Mouse (Mus musculus) naive thymus-derived CD4-positive, alpha-beta T cell, adult 2 months (primary cell): ENCODE results near the gene E2f3.

Source experiments
- DNase-seq: peaks from one replicate; pipeline ENCODE4 v3.0.0-alpha.2; 2011; ENCODE audit warnings: low read depth

E2f3 gene

DNA sequence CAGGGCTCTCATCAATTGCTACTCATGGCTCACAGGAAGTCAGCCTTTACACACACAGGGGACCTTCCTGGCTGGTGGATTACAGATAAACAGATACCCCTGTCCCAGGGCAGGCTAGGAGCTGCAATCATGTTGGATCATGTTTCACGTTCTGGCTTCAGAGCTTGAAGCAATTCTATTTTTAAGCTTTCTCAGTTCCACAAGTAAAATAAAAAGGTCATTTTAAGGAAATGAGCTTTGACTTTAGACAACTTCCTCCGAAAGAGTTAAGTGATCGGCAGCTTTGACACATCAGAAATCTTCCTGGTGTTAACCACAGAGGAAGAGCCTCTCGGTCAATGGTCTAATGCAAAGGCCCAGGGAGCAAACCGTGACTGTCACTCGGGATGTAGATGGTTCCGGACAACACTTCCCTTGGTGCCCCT is 6.7 kb downstream of the E2f3 start:
- DNase-seq, result peak; percentile 33

- DNase-seq, result no peak
These were observed 8.5 kb downstream of the E2f3 start for GRCm38 (mm10) chr13:29977358-29977757.

DNA sequence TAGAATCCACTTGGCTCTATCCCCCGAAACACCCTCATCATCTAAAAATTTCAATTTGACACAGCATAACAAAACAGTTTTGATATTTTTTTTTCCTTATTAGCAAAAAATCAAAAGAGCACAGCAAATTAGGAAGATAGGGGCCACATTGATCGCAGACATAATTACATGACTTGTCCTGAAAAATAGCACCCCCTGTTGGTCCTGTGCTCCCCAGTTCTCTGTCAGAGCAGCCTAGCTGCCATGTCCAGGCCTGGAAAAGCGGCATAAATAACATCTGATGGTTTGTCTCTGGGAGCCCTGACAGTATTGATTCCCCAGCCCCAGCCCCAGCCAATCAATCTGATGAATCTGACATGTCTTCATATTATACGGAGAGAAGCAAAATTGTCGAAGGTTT is 11.8 kb downstream of the E2f3 start:
- peak; percentile 57 for DNase-seq

GRCm38 (mm10) chr13:29973610-29974009 is 12.3 kb downstream of the E2f3 start:
- DNase-seq, result no peak

DNA sequence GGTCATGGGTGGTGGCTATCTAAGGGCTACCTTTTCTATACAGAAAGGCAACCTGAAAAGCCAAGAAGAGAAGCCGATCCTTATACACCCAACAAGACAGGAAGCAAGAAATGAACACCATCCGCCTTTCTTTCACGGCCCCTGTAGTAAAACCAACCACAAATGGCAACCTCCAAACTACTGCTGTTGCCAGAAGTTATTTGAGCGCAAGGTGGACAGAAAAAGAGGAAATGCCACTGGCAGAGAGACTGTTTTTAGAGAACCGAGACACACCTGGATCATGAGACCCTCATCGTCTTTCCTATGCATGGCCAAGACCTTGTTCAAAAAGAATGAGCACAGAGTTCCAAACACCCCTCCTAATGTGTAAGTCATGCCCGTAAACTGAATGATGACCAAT is 15.5 kb downstream of the E2f3 start:
- no peak for DNase-seq

GRCm38 (mm10) chr13:29968636-29969035 is 17.2 kb downstream of the E2f3 start:
- no peak for DNase-seq

DNA sequence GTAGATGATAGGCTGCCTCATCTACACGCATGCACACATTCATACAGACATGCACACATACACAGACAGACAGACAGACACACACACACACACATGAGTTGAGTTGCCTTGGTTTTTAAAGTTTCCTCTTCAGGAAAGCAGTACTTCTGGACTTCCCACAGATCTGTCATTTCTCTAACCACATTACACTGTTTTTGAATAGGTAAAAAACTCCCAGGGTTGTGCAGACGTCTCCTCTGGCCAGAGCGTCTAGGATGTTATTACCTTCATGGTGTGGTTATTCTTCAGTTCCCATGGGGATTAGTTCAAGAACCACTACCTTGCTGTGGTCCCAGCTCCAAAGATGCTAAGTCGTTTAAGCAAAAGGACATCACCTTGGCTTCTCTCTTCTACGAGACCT is 18.5 kb downstream of the E2f3 start:
- DNase-seq, result no peak

DNA sequence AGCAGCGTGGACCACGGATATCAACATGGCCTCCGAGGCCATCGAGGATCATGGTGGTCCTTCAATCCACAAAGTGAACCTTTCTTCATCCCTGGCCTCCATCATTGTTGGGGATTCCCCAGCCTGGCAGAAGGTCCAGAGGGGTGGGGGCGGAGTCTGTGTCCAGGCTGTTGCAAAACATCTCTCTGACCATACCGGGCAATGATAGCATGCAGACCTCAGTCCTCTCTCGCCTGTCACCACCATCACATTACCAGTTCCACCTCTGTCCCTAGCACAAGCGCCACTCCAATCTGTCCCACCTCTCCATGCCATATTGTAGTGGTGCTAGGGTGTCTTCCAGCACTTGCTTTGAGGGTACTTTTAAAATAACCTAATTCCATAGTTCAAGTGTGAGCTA is 18.9 kb downstream of the E2f3 start:
- no peak for DNase-seq

GRCm38 (mm10) chr13:29964087-29964486 is 21.8 kb downstream of the E2f3 start:
- no peak for DNase-seq

- no peak for DNase-seq
These were observed 25.4 kb downstream of the E2f3 start for GRCm38 (mm10) chr13:29960416-29960815.

DNA sequence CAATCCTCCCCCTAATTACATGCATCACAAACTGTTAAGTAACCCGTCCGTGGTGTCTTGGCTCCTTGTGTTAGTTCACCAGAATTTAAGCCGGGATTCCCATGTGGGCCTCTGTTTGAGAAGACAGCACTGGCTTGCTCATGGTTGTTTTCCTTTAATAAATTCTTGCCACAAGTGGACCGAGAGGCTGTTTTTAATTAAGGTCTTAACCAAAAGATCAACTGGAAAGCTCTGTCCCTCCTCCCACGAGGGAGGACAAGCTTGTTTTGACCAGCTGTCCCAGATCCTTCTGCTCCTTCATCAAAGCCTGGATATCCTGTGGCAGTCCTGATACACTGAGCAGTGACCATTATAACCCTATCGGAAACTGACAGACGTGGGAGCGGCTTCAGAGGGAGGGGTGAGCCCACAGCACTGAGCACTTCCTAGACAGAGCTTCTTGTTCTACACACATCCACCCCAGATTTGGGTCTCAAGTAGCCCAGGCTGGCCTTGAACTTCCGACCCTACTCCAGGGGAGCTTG is 28.1 kb downstream of the E2f3 start:
- no peak for DNase-seq

- DNase-seq, result no peak
These were observed 28.9 kb downstream of the E2f3 start for GRCm38 (mm10) chr13:29956821-29957421.

DNA sequence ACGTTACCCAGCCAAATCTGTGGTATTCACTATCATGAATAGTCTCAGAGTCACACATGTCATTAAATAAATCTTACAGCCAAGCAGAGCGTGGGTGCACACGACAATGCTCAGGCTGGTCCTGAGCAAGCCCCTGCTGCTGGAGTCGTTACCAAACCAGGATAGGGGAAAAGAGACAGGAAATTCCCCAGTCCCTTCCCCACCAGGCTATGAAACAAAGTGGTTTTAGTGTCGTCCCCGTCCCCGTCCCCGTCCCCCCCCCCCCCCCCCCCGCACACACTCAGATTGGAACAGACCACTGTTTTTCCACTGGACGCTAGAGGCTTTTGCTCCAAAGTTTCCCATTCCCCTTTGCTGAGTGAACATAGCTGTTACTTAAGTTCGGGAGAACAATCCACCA is 30.6 kb downstream of the E2f3 start:
- DNase-seq, result no peak

- DNase-seq, result no peak
These were observed 31.1 kb downstream of the E2f3 start for GRCm38 (mm10) chr13:29954741-29955140.

DNA sequence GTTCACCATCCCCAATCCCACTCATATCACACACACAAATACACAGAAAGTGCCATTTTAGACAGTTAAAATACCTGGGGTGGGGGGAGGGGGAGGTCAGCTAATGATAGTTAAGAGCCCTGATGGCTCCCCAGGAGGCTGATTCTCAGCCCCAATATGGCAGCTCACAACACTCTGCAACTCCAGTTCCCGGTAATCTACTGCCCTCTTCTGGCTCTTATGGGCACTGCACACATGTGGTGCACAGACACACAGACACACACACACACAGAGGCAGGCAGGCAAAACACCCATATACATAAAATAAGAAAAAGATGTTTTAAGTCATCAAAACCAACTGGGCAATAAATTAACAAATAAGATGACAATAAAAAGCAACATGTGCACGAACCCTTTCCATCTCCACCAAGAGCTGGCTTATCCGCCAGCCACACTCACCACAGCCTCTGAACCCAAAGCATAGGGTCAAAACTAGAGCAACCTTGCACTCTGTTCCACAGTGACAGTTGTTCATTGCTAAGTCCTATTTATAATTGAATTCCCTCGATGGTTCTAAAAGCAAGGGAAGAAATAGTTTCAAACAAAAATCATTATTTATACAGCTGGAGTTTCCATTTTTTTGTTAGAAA is 32.3 kb downstream of the E2f3 start:
- no peak for DNase-seq

GRCm38 (mm10) chr13:29946045-29946444 is 39.8 kb downstream of the E2f3 start:
- DNase-seq, result no peak

GRCm38 (mm10) chr13:29944915-29945570 is 40.8 kb downstream of the E2f3 start:
- DNase-seq, result no peak

- no peak for DNase-seq
These were observed 41.4 kb downstream of the E2f3 start for GRCm38 (mm10) chr13:29944493-29944892.

DNA sequence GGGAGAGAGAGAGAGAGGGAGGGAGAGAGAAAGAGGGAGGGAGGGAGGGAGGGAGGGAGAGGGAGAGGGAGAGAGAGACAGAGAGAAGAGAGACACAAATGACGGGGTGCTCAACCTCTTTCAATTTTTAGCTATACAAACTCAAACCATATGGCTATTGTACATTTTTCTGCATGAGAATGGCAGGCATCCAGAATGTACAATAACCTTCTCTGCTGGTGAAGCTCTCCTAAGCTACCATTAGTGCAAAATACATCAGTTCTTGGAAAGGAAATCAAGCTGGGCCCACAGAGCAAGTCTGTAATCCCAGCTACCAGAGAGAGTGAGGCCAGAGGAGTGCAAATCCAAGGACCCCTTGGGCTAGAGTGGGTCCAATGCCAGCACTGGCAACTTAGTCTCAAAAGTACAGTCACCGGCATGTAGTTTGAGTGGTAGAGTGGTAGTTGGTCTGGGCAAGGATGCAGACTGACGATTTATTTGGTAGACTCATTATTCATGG is 42.3 kb downstream of the E2f3 start:
- no peak for DNase-seq

- DNase-seq, result no peak
These were observed 45.8 kb downstream of the E2f3 start for GRCm38 (mm10) chr13:29940071-29940470.

GRCm38 (mm10) chr13:29939399-29939798 is 46.5 kb downstream of the E2f3 start:
- no peak for DNase-seq

DNA sequence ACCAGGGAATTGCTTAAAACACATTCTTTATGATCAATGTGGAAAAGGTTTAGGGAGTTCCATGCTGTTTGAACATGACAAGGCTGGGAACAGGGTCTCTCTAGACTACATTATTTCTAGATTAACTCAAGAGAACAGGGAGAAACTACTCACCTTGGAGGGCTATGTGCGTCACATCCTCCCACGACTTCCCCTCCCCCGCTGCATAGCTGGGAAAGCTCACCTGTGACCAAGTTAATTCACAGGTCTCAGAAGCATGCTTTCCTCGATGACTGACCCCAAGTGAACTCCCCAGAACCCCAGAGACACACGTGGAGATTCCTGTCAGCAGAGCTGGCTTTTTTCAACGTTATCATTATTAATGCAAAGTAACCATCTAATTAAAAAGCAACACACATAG is 47.1 kb downstream of the E2f3 start:
- DNase-seq, result no peak

DNA sequence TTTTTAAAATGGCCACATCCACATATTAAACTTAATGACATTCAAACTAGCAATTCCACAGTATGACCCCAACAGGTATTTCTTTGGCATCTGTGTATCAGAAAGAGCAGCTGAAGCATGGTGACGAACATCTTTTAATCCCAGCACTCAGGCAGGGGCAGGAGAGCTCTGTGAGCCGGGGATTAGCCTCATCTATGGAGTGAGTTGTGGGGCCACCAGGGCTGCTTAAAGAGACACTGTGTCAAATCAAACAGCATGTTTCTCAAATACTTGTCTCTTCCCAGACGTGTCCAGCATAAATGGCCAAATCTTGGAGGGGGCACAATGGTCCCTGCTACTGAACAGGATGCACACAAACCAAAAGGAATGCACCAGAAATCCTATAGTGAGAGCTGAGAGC is 59.7 kb downstream of the E2f3 start:
- DNase-seq, result no peak
